Mouse (Mus musculus) kidney, adult 2 months (tissue): Measurements from ENCODE around the gene Shisa8. TPM values are rescaled to one million over a fixed set of nuclear protein-coding genes. Genes with fewer than 3 reads are reported as not detected.
A peak's percentile ranks its signal among the peaks of the same experiment; 100 is the strongest.

ENCODE experiments used
- DNase-seq: peaks from one replicate; pipeline ENCODE4 v3.0.0; 2021
- H3K27ac ChIP-seq: fragments of 200-500 bp; 2 replicates; pipeline ENCODE4 v1.5.1; 2012; ENCODE audit warnings: low read depth, low read length, control low read depth, inconsistent platforms; ENCODE audit not compliant: insufficient read depth
- H3K27me3 ChIP-seq: fragments of 200-500 bp; replicated peaks from 2 replicates; pipeline ENCODE4 v1.6.1; 2012; ENCODE audit warnings: mild to moderate bottlenecking, moderate library complexity, low read length, inconsistent platforms; ENCODE audit not compliant: control insufficient read depth, insufficient read depth
- H3K36me3 ChIP-seq: fragments of 200-500 bp; 2 replicates; pipeline ENCODE4 v1.6.1; 2012; ENCODE audit warnings: mild to moderate bottlenecking, moderate library complexity, low read length, inconsistent platforms; ENCODE audit not compliant: control insufficient read depth, insufficient read depth
- H3K4me1 ChIP-seq: fragments of 200-500 bp; 2 replicates; pipeline ENCODE4 v1.6.1; 2011; ENCODE audit warnings: low read length; ENCODE audit not compliant: control insufficient read depth, insufficient read depth
- H3K4me3 ChIP-seq: fragments of 200-500 bp; 2 replicates; pipeline ENCODE4 v1.5.1; 2011; ENCODE audit warnings: mild to moderate bottlenecking, low read depth, low read length, control low read depth; ENCODE audit not compliant: insufficient read depth
- CTCF ChIP-seq: fragments of 200-500 bp; conservative IDR thresholded peaks from 2 replicates; pipeline ENCODE4 v1.5.1; 2011; ENCODE audit warnings: low read depth, mild to moderate bottlenecking, control low read depth, low read length, moderate library complexity, mixed read lengths; ENCODE audit not compliant: insufficient read depth, insufficient read length
- POLR2A ChIP-seq: fragments of 200-500 bp; IDR thresholded peaks from one replicate; pipeline ENCODE4 v1.6.1; 2011; ENCODE audit warnings: low read depth, low read length, control low read depth
- WGBS: fragments of 180-500 bp; shearing (Covaris S2); methylation state at CpG from one replicate; pipeline ENCODE4 v1.1.7; 2018; 5-methylcytosine and 5-hydroxymethylcytosine counted together
- polyA plus RNA-seq: library from polyadenylated mRNA; depleted of rRNA; stranded (reverse); fragments of >200 nt; gene quantifications from 2 replicates; pipeline ENCODE4 v1.2.3, GENCODE M21; 2012

Shisa8 gene
- polyA plus RNA-seq, 1 experiment, result 0.09 TPM

DNA sequence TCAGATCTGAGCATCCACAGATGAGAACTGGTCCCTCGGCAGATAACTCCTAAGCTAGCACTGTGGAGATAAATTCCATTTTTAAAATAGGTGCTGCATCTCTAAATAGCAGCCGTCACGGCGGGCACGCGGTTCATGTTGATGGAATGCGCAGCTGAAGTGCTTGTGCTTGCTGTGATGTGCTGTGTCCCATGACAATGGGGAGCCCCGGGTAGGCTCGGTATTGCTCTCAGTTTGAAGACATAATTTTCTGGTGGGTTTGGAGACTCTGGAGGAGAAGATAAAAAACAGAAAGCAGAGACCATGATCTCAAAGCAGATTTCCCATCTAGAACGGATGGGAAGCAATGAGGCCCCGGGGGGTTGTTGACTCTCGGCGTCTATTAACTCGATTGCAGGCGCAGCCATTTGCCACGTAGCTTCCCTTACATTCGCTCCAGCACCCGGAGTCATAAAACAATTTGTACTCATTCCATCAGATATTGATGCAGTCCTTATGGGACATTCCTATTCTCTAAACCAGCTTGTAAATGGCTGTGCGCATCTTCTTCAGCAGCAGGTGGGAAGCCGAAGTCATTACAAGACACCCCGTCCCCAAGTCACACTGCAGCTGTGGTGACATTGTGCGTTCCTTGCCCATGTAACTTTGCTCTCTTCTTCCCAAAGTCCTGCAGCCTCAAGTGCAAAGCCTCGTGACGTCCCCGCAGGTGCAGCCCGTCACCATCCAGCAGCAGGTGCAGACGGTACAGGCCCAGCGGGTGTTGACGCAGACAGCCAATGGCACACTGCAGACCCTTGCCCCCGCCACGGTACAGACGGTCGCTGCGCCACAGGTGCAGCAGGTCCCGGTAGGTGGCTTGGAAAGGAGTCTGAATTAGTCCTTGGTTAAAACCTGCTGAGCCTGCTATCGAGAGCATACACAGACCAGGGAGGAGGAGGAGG is 41.9 kb downstream of the Shisa8 start:
- 81% methylated on average over 36 of the region's 36 CpGs for WGBS
- Histone ChIP-seq H3K27ac (no peak overlapping the region), H3K4me1 (peaks cover 29% of the 10 kb centered on the region; the same call in 1 of the 2 replicates), H3K36me3 (peaks cover 1% of the 10 kb centered on the region), H3K4me3 (no peak overlapping the region), H3K27me3 (no peaks in the 10 kb centered on the region)
- no peak for DNase-seq
- TF ChIP-seq CTCF (no peak), POLR2A (no peak)

DNA sequence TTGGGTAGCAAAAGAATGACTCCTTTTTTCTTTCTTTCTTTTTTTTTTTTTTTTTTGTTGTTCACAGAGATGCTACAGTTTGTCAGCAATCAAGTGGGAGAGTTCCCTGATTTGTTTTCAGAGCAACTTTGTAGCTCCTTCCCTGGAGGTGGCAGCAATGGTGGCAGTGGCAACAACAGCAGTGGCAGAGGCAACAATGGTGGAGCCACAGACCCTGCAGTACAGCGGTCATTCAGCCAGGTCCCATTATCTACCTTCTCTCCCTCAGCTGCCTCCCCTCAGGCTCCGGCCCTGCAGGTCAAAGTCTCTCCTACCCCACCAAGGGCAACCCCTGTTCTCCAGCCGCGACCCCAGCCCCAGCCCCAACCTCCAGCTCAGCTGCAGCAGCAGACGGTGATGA is 42.9 kb downstream of the Shisa8 start:
- Histone ChIP-seq H3K36me3 (no peaks in the 10 kb centered on the region), H3K27me3 (no peaks in the 10 kb centered on the region), H3K27ac (no peak overlapping the region), H3K4me1 (peaks cover 33% of the 10 kb centered on the region; the same call in 1 of the 2 replicates), H3K4me3 (no peak overlapping the region)
- DNase-seq, result no peak
- WGBS, result 76% methylated on average over 5 of the region's 5 CpGs
- TF ChIP-seq POLR2A (no peak), CTCF (no peak)

DNA sequence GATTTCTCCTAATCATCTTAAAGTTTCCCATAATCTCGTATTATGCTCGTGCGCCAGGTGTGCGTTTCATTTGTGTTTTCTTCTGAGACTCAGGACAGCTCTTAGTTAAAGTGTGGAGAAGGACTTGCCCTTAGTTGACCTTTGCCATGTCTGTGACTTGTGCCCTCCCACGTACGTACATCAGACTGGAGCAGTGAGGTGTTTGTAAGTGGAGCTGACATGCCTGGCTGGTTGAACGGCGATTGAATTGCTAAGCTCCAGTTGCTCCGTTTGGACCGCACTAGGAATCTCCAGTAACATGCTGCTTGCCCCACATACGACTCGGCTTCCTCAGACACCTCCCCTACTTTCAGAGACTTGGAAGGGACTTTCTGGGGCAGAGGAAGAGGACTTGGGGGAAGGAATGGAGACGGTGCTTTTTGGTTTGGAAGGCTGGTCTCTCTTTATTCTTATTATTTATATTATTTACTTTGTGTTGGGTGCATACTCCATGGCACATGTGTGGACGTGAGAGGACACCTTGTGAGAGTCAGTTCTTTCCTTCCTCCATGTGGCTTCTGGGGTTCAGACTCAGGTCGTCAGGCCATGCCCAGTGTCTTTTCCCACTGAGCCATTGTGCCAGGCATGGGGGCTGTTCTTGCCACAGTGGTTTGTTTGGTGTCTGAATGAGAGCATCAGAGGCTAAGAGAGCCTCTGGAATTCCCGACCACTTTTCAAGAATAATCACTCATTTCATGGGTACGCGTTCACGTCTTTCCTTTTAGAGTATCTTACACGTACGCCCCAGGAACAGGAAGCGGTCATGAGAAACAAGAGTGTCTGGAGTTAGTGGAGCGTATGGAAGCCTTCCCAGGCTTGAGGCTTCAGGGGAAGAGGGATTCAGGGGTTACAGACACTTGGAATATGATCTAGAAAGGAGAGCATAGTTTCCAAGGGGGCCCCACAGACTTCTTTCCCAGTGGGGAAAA is 45.1 kb downstream of the Shisa8 start:
- Histone ChIP-seq H3K27me3 (no peaks in the 10 kb centered on the region), H3K4me1 (peaks cover 40% of the 10 kb centered on the region), H3K4me3 (no peak overlapping the region), H3K36me3 (no peaks in the 10 kb centered on the region), H3K27ac (peak overlapping the region; percentile 96)
- peak; percentile 82 for DNase-seq
- 35% methylated on average over 23 of the region's 23 CpGs for WGBS
- no peak for TF ChIP-seq CTCF
- TF ChIP-seq POLR2A, result no peak

DNA sequence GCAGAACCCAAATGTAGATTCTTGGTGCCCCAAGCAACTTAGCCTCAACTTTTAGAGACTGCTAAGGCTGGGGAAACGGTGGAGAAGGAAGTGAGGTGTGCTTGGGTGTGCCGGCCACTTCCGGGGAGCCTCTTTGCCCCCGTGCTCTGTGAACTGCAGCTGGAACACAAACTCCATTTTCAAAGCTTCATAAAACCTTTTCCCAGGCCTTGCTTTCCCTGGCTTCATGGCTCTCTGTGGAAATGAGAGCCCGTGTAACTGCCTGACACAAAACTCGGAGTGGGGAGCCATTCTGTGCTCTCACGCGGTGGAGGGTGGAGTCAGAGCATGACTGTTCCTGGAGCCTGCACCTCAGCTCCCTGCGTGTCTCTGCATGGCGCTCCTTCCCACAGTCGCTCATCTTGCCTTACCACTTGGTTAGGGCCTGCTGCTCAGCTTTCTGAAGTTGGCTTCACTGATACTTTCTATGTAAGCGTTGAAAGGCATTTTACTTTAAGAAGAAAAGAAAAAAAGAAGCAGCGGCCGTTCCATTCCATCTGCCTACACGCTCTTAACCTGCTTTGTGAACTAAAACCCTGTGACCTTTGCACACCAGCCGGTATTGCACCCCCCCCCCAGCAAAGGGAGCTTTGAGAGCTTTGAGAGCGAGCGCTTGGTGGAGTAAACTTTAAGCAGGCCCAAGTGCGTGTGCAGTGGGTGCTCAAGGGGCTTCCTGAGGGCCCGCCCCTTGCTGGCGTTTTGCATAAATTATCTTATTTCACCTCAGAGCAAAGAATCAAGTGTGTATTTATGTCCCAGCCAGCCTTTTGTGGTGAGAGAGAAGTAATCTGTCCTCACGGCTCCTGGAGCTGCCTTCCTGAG is 46.1 kb downstream of the Shisa8 start:
- DNase-seq, result peak; percentile 63
- H3K4me1 ChIP-seq, result peaks cover 40% of the 10 kb centered on the region
- H3K27ac ChIP-seq, result peak overlapping the region; percentile 96
- H3K27me3 ChIP-seq, result no peaks in the 10 kb centered on the region
- H3K4me3 ChIP-seq, result peak overlapping the region; percentile 1; the same call in 1 of the 2 replicates
- H3K36me3 ChIP-seq, result no peaks in the 10 kb centered on the region
- WGBS, result 27% methylated on average over 22 of the region's 22 CpGs
- TF ChIP-seq CTCF (no peak), POLR2A (no peak)

DNA sequence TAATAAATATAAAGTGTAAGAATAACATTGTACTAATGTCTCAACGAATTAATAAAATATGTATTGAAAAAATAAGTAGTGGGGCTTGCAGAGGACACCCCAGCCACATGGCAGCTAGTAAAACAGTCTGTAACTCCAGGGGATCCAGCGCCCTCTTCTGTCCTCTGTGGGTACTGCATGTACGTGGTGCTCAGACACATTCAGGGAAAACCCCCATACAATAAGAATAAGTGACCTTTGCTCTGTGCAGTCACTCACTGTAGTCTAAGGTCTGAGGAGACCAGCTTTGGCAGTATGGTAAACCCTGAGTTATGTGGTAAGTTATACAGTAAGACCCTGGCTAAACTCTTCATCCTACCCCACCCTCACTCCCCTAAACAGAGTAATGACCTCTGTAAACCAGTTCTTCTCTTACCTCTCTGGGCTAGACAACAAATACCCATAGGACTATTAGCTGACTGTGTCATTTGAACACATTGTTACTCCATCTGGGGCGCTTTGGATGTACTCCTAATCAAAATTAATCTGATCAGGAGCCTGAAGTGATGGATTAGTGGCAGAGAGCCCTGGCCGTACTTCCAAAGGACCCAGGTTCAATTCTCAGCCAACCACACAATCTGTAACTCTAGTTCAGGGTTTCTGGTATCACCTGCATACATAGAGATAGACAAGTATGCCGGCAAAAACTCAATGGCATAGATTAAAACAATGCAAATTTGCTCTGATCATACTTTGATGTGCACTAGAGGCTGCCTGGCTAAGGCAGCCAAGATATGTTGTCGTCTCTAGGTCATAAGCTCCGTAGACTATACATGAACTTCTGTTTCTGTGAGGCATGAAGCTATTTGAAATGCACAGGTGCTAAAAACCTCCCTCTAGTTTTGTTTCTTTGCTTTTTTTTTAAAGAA is 47.0 kb downstream of the Shisa8 start:
- Histone ChIP-seq H3K36me3 (no peaks in the 10 kb centered on the region), H3K4me1 (peaks cover 48% of the 10 kb centered on the region), H3K27ac (peak overlapping the region; percentile 96), H3K4me3 (no peak overlapping the region), H3K27me3 (no peaks in the 10 kb centered on the region)
- TF ChIP-seq POLR2A (no peak), CTCF (peak; percentile 90)
- WGBS, result 39% methylated on average over 8 of the region's 8 CpGs
- peak; percentile 81 for DNase-seq
